Mouse (Mus musculus): ENCODE results near the gene Caprin2.

The Caprin2 gene

DNA sequence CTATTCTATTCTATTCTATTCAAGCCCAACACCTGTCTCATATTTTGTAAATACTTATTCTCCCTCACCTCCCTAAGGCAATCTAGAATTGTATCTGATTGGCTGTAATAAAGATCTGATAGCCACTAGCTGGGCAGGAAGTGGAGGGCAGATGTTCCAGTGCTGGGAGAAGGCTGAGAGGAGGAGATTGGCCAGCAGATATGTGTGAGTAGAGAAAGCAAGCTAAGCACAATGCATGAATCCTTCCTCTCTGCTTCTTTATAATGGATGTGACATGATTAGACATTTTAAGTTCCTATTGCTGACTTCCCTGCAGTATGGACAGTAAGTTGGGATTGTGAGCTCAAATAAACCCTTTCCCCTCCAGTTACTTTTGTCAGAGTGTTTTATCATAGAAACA, 57.6 kb downstream of the Caprin2 start:
- no peak for DNase-seq (ENCODE audit: low spot score in 2 of 2)

DNA sequence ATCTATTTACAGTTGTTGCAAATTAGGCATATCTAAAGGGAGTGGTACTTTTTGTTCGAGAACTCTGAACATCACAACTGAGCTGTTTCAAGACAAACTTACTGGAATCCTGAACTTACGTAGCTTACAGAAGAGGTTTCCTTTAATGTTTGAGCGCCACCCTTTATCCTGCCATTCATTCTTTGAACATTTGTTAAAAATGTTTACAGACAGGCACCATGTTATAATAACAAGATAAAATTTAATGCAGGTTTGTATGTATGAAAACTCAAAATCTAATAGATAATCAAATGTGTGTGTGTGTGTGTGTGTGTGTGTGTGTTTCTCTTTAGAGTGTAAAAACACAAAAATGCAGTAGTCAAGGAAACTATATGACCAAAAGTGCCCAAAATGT, 64.3 kb downstream of the Caprin2 start:
- DNase-seq (ENCODE audit: low spot score in 2 of 2) = no peak

DNA sequence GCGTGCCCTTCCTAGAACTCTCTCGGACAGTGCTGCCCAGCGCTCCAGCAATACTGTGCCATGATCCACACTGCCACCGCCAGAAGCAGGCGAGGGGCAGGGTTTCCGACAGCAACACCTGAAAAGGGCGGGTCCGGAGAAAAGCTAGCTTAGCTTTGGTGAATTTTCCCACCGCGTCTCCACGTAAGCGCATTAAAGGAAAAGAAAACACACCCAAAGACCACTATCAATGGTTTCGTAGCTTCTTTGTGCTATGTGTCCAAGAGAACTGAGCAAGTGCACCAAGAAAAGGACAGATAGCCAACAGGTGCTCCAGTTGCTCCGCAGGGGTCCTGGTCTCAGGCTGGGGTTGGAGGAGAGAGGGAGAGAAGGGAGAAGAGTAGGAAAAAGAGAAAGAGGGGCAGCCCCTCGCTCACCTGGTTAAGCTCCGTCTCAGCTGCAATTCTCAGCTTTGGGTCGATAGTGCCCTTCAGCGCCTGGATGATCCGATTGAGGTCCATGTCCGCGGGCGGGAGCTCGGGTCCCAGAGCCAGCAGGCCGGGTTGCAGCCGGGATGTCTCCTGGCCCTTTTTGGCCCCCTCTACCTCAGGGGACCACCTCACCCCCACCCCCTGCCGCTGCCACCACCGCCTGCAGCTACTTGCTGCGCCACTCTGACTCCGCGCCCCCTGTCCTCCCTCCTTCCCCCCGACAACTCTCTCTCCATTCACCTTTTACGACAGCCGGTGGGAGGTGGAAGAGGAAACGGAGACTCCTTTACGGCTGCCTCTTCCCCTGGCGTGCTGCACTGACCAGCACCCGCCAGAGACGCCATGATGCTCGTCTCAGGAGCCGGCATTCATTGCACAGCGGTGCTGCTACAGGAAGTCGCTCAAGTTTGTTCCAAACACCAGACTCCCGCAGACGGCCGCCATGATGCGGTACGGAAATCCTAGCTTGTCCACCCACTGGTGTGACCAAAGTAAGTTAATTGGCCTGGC, 65.0 kb downstream of the Caprin2 start, which contains the start of gene Ipo8:
TSS of gene Ipo8 (minus strand) at position 720 of the 980 bp plus-strand sequence.
- peak; percentile 75 to 87 for DNase-seq (ENCODE audit: low spot score in 2 of 2)

DNA sequence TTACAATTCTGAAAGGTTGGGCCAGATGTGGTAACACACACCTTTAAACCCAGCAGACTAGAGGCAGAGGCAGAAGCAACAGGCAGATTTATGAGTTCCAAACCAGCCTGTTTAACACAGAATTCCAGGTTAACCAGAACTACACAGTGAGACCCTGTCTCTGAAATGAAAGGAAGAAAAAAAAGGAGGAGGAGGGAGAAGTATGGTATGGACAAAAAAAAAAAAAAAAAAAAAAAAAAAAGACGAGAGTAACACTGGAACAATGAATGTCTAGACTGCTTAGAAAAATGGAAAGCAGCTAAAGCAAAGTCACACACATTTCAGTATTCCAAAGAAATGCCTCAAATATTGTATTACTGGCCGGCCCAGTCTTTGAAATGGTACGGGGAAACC, 65.7 kb downstream of the Caprin2 start:
- DNase-seq (ENCODE audit: low spot score in 2 of 2) = no peak

DNA sequence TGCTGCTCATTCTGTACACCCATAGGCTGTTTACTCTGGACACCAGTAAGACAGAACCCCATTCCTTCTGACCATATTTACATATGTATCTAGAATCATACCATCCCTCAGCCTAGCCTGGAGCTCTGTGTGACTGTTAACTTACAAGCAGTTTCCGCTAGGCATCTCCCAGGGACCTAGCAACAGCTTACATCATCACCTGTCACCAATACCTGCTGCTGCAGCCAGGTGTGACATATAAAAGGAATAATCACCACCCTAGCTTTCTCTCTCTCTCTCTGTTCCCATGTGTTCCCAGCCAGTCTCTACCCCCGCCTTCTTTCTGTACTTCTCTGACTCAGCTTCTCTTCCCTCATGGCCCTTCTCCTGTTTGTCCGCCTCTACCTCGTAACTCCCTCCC, 69.9 kb downstream of the Caprin2 start:
- DNase-seq (ENCODE audit: low spot score in 2 of 2) = no peak

DNA sequence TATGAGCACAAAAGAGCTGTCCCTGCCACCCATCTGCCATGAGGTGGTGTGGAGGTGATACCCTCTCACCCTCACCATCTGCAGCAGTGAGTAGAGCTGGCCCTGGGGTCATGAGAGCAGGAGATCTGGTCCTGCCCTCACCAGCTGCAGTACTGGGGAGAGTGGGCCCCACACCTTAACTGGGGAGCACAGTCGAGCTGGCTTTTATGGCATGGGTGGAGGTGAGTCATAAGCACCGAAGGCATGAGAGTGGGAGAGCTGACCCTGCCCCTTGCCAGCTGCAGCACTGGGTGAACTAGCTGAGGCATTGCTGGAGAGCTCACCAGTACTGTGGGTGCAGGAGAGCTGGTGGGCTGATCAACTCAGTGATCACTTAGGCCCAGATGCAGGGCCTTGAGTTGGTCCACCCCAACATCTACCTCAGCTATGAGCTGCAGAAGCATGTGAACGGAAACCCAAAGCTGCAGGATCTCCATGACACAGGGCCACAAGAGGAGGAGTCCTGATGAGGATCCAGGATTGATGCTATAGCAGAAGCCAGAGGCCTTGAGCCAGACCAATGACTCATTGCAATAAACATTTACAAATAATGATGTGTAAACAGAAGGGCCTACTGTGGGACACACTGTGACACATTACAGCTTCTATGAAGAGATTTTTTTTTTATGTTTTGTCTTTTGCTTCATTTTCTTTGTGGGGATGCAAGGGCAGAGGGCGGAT, 77.3 kb downstream of the Caprin2 start:
- DNase-seq (ENCODE audit: low spot score in 2 of 2) = no peak

DNA sequence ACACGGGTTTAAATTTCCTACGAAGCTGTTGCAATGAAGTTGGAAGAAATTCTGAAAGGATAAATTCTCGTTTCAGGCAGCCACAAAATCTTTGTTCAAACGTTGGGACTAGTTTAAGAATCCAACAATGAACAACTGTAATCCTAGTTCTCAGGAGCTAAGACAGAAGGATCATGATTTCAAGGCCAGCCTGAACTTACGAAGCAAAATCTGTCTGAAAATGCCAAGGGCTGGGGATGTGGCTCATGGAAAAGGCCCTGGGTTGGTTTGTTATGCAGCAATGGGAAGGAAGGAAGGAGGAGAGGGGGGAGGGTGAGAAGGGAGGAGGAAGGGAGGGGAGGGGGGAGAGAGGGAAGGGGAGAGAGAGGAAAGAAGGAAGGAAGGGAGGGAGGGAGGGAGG, 79.3 kb downstream of the Caprin2 start:
- DNase-seq (ENCODE audit: low spot score in 2 of 2) = no peak

DNA sequence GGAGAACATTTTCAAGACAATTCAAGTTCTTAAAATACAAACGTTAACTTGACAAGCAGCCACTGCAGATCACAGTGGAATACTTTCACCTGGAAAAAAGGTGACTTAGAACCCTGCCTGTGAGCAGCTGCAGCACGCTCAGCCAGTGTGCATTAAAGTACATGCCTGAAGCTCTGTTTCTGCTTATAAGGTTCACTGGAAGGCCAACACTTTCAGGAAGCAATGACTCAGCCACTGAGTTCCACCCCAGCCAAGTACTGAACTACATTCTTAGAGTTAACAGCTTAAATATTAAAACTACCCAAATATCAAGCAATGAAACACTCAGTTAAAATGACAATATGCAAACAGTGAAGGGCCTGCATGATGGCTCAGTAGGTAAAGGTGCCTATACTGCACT, 84.9 kb downstream of the Caprin2 start:
- DNase-seq (ENCODE audit: low spot score in 2 of 2) = no peak

DNA sequence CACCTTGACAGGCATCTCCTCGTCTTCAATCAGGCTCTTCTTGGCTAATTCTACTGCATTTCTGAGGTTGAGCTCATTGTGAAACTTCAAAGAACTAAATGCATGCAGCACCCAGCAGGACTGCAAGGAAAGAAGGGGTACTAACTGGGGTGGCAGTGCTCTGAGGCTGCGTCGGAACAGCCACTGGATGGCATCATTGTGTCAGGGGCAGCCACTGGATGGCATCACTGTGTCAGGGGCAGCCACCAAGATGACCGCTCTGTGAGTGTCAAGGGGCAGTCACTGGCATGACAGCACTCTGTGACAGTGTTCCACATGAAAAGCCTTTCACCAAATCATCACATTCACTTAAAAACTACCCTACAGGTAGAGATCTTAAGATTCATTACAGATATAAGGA, 96.3 kb downstream of the Caprin2 start:
- no peak for DNase-seq (ENCODE audit: low spot score in 2 of 2)

DNA sequence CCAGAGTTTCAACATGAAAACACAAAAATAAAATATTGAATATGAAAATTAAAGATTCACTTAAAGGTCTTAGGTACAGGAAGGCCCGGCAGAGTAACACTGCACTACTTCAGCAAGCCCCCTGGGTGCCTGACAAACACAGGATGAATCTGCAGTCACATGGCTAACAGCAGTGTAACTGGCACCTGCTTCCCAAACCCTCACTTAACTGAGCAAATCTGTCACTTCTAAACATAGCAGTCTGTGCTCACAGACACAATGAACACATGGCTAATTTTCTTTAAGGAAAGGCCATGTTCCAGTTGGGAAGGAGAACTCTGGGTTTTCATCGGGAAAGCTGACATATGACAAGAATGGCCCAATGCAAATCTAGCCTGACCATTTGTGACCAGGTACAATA, 100.9 kb downstream of the Caprin2 start:
- no peak for DNase-seq (ENCODE audit: low spot score in 2 of 2)

Measured in frontal cortex, postnatal 25 days (tissue).